Mouse (Mus musculus) v-Abl transformed pro-B cells (cell line): ENCODE measurements around the gene Jpt1.
"Not testable (repeated sequence)": the region's sequence is repeated elsewhere in the genome, so short reads cannot be mapped to it uniquely, and the experiment has no call there.

Experiments used
- in situ Hi-C, 2 experiments: fragments of 400-800 bp; cut with MboI; formaldehyde crosslinking; loops; one replicate each; pipeline ENCODE4 v1.15.1; 2025; ENCODE audit not compliant: unreplicated experiment in 2 of 2

Gene Jpt1

DNA sequence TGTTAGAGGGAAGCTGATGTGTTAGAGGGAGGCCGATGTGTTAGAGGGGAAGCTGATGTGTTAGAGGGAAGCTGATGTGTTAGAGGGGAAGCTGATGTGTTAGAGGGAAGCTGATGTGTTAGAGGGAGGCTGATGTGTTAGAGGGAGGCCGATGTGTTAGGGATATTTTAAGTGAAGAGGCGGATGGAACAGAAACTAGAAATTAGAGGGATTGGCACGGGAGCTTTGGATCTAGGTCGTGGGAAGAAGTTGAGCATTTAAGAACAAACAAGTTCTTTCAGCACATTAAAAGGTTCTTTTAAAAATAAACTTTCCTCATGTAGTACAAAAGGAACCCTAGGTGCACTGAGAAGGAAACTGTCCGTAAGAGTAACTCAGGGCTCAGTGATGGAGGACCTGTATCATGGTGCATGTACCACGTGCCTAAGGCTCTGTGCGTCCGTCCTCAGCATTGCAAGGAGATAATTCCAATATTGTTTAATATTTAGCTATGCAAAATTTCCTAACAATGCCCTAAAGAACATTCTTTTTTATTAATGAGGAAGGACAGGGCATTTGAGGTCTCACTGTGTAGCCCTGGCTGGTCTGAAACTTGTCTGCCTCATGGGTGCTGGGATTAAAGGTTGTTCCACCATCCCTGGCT lies 35.8 kb downstream of the Jpt1 start:
- in situ Hi-C loops = loop anchor here in 1 of 2 experiments (10.0 kb wide), 1 partner anchor 314 kb away; the partner anchor contains the start of gene Slc9a3r1

DNA sequence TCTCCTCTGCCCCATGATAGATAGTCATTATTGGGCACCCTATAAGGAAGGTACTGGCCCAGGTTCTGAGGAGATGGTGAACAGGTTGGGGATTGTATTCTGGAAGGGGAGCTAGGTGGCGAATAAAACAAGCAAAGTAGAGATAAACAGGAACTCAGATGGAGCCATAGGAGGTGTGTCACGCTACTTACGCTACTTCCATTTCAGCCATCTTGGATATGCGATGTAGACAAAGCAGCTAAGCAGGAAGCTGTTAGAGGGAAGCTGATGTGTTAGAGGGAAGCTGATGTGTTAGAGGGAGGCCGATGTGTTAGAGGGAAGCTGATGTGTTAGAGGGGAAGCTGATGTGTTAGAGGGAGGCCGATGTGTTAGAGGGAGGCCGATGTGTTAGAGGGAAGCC lies 36.8 kb downstream of the Jpt1 start:
- in situ Hi-C loops = loop anchor here in 1 of 2 experiments (10.0 kb wide), 1 partner anchor 313 kb away; the partner anchor contains the start of gene Slc9a3r1

DNA sequence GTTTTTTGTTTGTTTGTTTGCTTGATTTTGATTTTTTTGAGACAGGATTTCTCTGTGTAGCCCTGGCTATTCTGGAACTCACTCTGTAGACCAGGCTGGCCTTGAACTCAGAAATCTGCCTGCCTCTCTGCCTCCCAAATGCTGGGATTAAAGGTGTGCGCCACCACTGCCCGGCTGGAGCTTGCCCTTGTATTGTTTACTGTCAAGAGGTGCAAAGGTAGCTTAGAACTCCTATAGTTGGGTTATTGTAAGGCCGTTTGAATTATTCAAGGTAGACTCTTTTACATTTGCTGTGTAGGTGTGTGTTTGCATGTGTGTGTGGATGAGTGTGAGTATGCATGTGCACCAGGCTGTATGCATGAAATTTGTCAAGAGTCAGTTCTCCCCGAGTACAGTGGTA lies 37.6 kb downstream of the Jpt1 start:
- in situ Hi-C loops = loop anchor here in 1 of 2 experiments (10.0 kb wide), 1 partner anchor 312 kb away; the partner anchor contains the start of gene Slc9a3r1

DNA sequence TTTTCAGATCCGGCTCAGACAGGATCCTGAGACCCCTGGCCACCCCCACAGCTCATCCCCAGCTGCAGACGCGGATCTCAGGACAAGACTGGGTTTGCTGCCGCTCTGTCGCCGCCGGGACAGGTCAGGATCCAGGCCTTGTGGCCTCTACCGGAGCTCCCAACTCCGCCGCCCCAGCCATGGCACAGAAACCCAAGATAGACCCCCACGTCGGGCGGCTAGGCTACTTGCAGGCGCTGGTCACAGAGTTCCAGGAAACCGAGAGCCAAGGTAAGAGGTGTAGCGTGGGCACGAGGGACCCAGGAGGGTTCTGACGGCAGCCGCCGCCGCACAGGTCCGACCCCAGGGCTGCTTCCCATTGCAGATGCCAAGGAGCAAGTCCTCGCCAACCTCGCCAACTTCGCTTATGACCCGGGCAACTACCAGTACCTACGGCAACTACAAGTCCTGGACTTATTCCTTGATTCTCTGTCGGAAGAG lies 38.4 kb downstream of the Jpt1 start:
- in situ Hi-C loops = loop anchor here in 1 of 2 experiments (10.0 kb wide), 1 partner anchor 311 kb away; the partner anchor contains the start of gene Slc9a3r1

DNA sequence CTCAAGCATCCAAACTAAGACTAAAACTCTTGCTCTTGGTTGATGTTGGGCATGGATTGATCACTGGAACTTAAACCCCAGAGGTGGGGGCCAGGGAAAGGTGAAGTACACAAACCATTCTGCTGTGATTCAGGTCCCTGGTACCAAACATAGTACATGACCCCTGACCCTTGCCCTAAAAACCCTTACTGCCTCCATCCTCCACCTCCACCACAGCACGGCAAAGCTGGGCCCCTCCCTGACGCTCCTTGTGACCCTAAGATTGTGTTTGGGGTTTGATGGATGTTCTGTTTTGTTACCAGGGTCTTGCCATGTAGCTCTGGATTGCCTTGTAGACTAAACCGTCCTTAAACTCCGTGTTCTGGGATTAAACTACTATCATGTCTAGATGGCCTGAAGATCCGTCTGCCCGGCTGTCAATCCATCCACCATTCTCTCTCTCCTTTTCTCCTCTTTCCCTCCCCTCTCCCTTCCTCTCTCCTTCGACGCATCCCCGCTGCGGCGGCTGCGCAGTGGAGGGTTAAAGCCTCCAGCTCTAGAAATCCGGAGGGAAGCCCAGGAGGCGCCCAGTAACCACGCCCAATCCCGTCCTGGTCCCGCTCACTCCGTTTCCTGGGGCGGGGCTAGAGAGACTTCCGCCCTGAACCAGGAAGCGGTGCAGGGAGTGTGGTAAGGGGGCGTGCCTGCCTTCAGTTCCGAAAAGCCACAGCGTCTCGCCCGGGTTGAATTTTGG lies 39.0 kb downstream of the Jpt1 start, which contains the start of gene Armc7:
Armc7 (plus strand) TSS at position 643 of the 733 bp plus-strand sequence.
- in situ Hi-C loops = loop anchor here in 1 of 2 experiments (10.0 kb wide), 1 partner anchor 310 kb away; the partner anchor contains the start of gene Slc9a3r1

DNA sequence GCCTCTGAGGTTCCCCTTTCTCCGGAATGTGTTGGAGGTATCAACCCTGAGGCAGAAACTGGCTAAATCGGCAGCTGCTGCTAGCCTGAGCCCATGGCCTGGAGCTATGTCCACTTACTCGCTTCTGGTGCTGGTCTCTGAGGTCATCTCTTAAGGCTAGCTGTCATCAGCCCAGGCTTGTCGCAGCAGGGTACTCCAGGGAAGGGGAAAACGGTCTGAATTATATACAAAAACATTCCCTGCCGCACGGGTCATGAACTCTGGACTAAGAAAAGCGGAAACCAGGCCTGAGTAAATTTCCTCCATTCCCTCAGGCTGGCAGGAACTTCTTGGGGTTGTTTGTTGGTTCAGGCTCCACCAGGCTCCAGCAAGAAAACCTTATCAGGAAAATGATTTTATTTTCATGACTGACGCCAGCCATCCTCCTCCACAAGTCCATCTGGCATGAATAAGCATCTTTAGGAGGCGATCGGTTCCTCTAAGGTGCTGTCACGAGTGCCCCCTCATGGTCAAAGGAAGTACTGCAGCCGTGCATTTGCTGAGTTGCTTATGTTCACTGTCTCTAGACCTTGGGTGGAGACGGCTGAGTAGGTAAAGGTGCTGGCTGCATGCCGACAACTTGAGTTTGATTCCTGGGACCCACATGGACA lies 40.4 kb downstream of the Jpt1 start:
- in situ Hi-C loops = loop anchor here (5.0 to 10.0 kb wide), 5 partner anchors 41 to 309 kb away; partner anchors contain the start of gene Slc9a3r1 (in 1 of the 2)

DNA sequence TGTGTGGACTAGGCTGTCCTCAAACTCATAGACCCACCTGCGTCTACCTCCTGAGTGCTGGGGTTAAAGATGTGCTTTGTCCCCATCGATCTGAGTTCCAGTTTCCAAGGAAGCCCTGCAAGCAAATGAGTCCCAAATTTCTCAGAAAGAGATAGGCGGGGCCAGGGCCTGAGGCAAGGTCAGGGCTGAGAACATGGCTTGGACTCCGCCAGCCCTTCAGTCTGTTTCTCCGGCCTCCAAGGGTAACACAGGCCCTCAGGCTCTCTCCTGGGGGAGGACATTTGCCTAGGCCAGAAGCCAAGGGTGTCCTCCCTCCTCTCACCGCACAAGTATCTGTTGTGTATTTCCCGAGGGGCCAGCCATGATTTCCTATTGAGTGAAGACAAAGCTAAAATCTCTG lies 42.0 kb downstream of the Jpt1 start:
- in situ Hi-C loops = loop anchor here (5.0 to 10.0 kb wide), 5 partner anchors 40 to 307 kb away; partner anchors contain the start of gene Slc9a3r1 (in 1 of the 2)

DNA sequence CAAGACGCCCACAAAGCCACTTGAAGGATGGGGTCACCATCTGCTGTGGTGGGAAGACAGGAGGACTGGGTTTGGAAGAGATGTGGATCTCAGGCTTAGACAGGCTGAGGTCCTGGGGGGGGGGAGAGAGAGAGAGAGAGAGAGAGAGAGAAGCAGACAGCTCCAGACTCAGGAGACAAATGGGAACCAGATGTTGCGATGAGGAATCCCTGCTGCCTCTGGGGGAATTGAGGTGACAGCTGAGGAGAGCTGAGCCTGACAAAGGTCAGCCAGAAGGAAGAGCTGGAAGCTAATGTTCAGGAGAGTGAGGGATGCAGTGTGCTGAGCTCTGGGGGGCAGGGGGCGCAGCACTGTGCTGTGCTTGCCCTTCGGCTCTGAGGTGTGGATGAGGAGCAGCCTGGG lies 47.0 kb downstream of the Jpt1 start:
- in situ Hi-C loops = no loop called here

DNA sequence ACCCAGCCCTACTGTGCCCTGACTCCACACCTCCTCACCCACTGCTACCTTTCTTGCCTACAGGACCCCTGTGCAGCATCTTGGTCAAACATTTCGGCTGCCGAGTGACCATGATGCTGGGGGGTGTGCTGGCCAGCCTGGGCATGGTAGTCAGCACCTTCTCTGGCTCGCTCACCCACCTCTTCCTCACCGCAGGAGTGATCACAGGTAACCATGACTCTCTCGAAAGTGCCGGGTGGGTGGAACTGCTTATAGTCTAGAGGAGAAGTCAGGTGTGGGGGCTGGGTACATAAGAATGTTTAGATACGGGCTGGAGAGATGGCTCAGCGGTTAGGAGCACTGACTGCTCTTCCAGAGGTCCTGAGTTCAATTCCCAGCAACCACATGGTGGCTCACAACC lies 49.3 kb downstream of the Jpt1 start:
- in situ Hi-C loops = no loop called here

DNA sequence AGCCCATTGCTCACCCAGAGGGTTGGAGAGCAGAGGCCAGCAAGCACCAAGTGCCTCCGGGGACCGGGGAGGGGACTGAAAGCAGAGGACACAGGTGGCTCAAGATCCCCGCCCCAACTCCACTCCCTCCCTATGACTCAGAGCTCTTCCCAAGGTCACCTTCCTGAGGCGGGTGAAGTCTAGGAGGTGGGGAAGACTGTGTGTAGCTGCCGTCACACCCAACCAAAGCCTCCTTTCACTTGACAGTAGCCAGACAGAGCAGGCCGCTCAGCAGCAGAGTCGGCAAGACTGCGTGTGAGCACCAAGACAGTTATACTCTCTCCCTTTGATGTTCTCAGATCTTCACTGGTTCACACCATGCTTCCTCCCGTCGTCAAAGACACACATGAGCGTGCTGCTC lies 50.8 kb downstream of the Jpt1 start:
- in situ Hi-C loops = no loop called here

DNA sequence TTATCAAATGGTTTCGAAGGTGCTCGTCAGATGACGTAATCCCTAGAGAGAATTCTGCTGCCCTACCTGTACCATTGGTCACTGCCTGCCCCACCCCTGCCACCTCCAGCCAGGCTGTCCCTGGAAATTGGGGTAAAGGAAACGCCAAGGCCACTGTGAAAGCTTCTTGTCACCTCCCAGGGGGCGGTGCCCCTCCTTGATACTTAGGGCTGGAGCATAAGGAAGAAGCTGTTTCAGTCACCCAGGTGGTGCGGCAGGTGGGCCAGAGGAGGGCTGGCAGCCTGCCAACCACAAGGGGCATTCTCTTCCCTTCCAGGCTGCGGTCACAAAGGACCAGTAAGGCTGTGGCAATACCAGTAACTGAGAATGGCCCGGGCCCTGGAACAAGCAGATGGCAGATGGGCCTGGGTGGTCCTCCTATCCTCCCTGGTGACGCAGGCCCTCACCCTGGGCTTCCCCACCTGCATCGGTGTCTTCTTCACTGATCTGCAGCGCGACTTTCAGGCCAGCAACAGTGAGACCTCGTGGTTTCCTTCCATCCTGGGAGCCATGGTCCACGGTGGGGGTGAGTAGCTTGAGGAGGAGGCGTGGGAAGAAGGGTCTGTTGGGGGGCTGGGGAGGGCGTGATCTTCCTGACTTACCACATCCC lies 51.8 kb downstream of the Jpt1 start, which contains the start of gene Slc16a5:
Slc16a5 (plus strand) TSS at position 232 of the 649 bp plus-strand sequence.
- in situ Hi-C loops = no loop called here

DNA sequence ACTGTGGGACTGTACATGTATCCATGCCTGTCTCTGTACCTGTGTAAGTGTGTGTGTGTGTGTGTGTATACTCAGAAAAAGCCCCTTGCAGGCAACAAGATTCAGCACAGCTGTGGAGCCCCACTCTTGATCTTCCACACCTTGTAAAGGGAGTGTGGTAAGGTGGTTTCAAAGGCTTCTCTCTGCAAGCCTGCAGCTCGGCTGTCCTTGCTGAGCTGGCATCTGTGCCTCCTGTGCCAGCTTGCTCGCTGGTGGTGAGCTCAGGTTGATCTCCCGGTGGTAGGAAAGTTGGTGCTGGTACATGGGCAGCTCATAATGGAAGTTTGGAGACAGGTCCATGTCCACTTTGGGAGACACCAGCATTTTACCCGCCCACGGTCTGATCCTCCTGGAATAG lies 52.3 kb downstream of the Jpt1 start:
- in situ Hi-C loops = no loop called here

DNA sequence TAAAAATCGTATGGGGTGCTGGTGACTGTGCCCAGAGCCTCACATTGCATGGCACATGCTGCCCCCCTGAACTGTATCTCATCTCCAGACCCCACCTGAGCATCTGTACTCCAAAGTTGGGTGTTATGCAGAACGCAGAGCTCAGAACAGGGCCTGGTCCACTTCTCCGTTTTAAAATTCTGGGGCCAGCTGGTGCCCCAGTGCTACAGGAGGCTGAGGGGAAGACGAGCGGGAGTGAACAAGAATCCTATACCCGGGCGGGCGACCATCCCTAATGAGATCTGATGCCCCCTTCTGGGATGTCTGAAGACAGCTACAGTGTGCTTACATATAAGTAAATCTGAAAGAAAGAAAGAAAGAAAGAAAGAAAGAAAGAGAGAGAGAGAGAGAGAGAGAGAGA lies 53.2 kb downstream of the Jpt1 start:
- in situ Hi-C loops = no loop called here

DNA sequence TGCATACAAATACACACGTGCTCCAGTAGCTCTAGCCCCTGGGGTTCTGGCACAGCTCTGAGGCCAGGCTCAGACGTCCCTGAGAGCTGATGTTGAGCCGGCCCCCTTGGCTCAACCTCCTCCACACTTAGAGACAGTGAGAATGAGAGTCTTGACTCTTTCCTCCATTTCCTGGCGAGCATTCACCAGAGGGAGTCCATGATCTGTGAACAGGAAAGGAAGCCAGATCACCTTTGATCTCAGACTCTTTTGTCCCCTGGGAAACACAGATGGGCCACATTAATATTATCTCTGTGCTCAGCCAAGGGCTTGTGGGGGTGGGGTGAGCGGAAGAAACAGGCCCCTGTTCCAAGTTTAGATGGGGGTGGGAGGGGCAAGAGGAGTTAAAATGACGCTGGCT lies 56.8 kb downstream of the Jpt1 start:
- in situ Hi-C loops = no loop called here

DNA sequence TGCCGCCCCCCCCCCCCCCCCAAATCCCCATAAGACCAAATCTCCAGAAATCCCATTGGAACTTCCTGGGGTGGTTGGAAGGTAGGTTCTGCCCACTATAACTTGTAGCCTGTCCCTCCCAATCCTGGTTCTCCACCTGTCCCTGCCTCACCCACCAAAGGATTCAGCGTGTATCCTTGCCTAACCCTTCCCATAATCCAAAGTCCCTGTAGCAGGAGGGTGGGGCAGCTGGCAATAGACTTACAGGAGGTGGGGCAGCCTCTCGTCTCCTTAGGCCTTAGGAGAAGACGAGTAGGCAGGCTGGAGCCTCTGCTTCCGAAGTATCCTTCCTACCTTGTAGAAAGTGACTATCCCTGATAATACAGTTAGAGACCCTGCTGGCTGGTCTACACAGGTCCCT lies 58.0 kb downstream of the Jpt1 start:
- in situ Hi-C loops = no loop called here

DNA sequence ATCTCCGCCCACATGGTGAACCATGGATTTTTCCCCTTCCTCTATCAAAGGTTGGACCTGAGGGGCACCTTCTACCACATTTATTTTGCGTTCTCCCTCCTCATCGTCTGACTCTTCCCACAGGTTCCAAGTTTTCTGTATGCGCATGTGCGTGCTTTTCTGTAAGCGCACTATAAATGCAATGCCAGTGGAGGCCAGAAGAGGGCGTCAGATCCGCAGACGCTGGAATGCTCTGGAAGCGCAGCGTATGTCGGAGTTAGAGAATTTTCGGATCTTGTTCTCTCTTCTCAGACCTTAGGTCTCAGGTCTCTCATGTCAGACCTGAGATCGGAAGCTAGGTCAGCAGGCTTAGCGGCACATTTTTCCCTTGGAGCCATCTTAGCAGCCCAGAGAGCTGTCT lies 58.6 kb downstream of the Jpt1 start:
- in situ Hi-C loops = no loop called here

DNA sequence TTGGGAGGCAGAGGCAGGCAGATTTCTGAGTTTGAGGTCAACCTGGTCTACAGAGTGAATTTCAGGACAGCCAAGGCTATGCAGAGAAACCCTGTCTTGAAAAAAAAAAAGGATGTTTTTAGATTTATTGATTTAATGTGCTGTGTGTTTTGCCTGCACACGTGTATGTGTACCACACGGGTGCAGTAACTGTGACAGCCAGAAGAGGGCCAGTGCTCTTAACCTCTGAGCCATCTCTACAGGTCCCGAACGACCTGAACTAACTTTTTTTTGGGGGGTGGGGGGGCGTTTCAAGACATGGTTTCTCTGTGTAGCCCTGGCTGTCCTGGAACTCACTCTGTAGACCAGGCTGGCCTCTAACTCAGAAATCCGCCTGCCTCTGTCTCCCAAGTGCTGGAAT lies 59.4 kb downstream of the Jpt1 start:
- in situ Hi-C loops = not testable (repeated sequence)

DNA sequence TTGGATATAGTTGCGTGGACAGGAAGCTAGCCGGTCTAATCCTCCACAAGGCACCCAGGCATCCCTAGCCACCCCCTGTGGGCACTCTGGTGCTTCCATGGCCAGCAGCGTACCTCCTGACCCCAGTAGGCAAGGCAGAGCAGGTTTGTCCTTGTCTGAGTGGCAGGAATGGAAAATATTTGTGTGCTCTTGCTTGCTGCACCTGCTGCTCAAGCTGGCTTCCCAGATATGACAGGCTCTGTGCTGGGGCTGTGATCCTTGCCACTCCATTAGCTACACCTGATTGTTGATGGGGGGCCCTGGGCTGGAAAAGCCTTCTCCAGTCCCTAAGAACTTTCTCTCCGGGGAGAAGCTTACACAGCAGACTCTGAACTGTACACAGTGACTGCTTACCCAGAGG lies 60.9 kb downstream of the Jpt1 start:
- in situ Hi-C loops = no loop called here

DNA sequence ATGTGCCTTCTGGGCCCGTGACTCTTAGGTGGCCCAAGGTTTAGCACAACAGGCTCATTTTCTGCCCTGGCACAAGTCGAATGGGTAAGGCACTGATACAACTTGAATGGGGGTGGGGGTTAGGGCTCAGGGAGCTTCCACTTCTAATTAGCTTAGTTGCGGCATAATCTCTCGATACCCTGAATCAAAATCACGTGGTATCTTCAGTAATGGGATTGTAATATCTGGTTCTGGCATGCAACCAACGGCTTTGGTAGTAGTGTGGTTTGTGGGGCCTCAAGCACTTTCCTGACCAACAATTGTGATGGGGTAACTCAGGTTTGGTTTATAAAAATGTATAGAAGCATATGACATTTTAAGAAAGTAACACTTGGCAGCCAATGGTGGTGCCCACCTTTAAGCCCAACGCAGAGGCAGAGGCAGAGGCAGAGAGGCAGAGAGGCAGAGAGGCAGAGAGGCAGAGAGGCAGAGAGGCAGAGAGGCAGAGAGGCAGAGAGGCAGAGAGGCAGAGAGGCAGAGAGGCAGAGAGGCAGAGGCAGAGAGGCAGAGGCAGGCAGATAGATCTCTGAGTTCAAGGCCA lies 61.8 kb downstream of the Jpt1 start:
- in situ Hi-C loops = no loop called here

DNA sequence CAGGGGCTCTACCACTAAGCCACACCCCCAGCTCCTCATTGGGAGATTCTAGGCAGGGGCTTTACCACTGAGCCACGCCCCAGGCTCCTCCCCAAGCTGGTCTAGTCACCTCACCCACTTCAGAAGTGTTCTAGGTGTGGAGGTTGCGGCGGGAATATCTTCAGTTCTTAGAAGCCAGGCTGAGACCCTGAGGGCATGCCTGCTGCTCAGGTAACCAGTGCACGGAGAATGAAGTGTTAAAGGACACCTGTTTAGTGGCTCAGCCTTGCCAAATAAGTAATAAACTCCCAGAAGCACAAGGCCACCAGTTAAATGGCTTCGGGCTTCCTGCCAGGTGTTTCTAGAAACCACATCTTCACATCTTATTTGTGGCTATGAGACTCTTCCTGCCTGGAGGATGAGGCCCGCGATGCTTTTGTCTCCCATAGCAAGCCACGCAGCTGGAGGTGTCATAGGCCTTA lies 62.4 kb downstream of the Jpt1 start:
- in situ Hi-C loops = no loop called here
